Mouse (Mus musculus) liver, adult 2 months (tissue): ENCODE results near the gene Ptp4a2.

Experiments
- CTCF ChIP-seq: fragments of 200-500 bp; IDR thresholded peaks from 2 replicates; pipeline ENCODE4 v1.5.1; 2011; ENCODE audit warnings: low read depth, low read length, control low read depth
- POLR2A ChIP-seq: fragments of 200-500 bp; IDR thresholded peaks from 2 replicates; pipeline ENCODE4 v1.6.1; 2011; ENCODE audit warnings: low read length, control low read depth; ENCODE audit not compliant: insufficient read depth; ENCODE audit errors: extremely low read depth

GRCm38 (mm10) chr4:129879206-129879780 is 68.3 kb downstream of the Ptp4a2 start:
- no peak for TF ChIP-seq CTCF
- TF ChIP-seq POLR2A: no peak
